Mouse (Mus musculus) left cerebral cortex, adult 8-10 months (tissue): ENCODE results near the gene Atp2b1. TPM values are rescaled to one million over a fixed set of nuclear protein-coding genes. Genes with fewer than 3 reads are reported as not detected.

Experiments
- DNase-seq, 2 experiments: peaks; one replicate each; pipeline ENCODE4 v3.0.0; 2022; ENCODE audit warnings: low spot score in 2 of 2
- total RNA-seq, 4 experiments: library from RNA; stranded (reverse); gene quantifications; 2 replicates each; pipeline ENCODE4 v1.2.4; 2022

The Atp2b1 gene
- total RNA-seq, 4 experiments from 2014 or later = 728 to 813 (median 766) TPM

- DNase-seq = no peak
Observed at GRCm38 (mm10) chr10:99029844-99030243, 115.6 kb downstream of the Atp2b1 start.

- no peak for DNase-seq
Observed at GRCm38 (mm10) chr10:99033830-99034828, 119.9 kb downstream of the Atp2b1 start.

- no peak for DNase-seq
Observed at GRCm38 (mm10) chr10:99037185-99038065, 123.2 kb downstream of the Atp2b1 start.

GRCm38 (mm10) chr10:99038866-99039265 is 124.7 kb downstream of the Atp2b1 start:
- DNase-seq = no peak

GRCm38 (mm10) chr10:99040171-99040570 is 126.0 kb downstream of the Atp2b1 start:
- DNase-seq = no peak

GRCm38 (mm10) chr10:99046756-99047550 is 132.7 kb downstream of the Atp2b1 start:
- DNase-seq = no peak

GRCm38 (mm10) chr10:99047551-99047940 is 133.3 kb downstream of the Atp2b1 start:
- DNase-seq = no peak

GRCm38 (mm10) chr10:99050093-99050492 is 135.9 kb downstream of the Atp2b1 start:
- DNase-seq = no peak

- no peak for DNase-seq
Observed at GRCm38 (mm10) chr10:99053111-99053510, 138.9 kb downstream of the Atp2b1 start.

- no peak for DNase-seq
Observed at GRCm38 (mm10) chr10:99060588-99060987, 146.4 kb downstream of the Atp2b1 start.

GRCm38 (mm10) chr10:99061418-99061817 is 147.2 kb downstream of the Atp2b1 start:
- DNase-seq = no peak

- DNase-seq = no peak
Observed at GRCm38 (mm10) chr10:99062546-99062945, 148.3 kb downstream of the Atp2b1 start.

Other genes starting within 250 kb of the Atp2b1 start
- gene Poc1b, start 192.6 kb downstream of the Atp2b1 start, total RNA-seq = 10 to 100 TPM in 1 of 4 experiments, 1 to 10 TPM in 3; 7.6 to 13.4 (median 8.1) TPM
- 1 to 10 TPM; 2.7 to 3.3 (median 2.9) TPM for gene Galnt4, start 193.8 kb downstream of the Atp2b1 start, total RNA-seq
- not detected for gene Phxr2, start 211.9 kb downstream of the Atp2b1 start, total RNA-seq